Mouse (Mus musculus) heart, embryonic 12.5 days (tissue): ENCODE results near the gene Slc35c2. TPM values are rescaled to one million over a fixed set of nuclear protein-coding genes. Genes with fewer than 3 reads are reported as not detected.

Experiments
- ATAC-seq: fragments of 200-750 bp; cut with Nextera tagmentation; 2 replicates; pipeline ENCODE4 v1.8.0; 2017; ENCODE audit warnings: moderate TSS enrichment, moderate library complexity; ENCODE audit not compliant: insufficient number of reproducible peaks, low FRiP score
- H3K27ac ChIP-seq: fragments of 300-500 bp; sonication (generic); 2 replicates; pipeline ENCODE4 v1.5.1; 2016; ENCODE audit warnings: mild to moderate bottlenecking, moderate library complexity; ENCODE audit not compliant: poor library complexity, severe bottlenecking
- H3K27me3 ChIP-seq: fragments of 300-500 bp; sonication (generic); replicated peaks from 2 replicates; pipeline ENCODE4 v1.6.1; 2016; ENCODE audit warnings: mild to moderate bottlenecking, moderate library complexity
- H3K36me3 ChIP-seq: fragments of 300-500 bp; sonication (generic); 2 replicates; pipeline ENCODE4 v1.6.1; 2016; ENCODE audit warnings: mild to moderate bottlenecking, moderate library complexity
- H3K4me1 ChIP-seq: fragments of 300-500 bp; sonication (generic); replicated peaks from 2 replicates; pipeline ENCODE4 v1.6.1; 2016; ENCODE audit warnings: mild to moderate bottlenecking
- H3K4me2 ChIP-seq: fragments of 300-500 bp; sonication (generic); 2 replicates; pipeline ENCODE4 v1.6.1; 2016; ENCODE audit warnings: mild to moderate bottlenecking, moderate library complexity
- H3K4me3 ChIP-seq: fragments of 300-500 bp; sonication (generic); 2 replicates; pipeline ENCODE4 v1.5.1; 2016; ENCODE audit warnings: mild to moderate bottlenecking
- H3K9ac ChIP-seq: fragments of 300-500 bp; sonication (generic); 2 replicates; pipeline ENCODE4 v1.6.1; 2016; ENCODE audit warnings: mild to moderate bottlenecking, moderate library complexity
- H3K9me3 ChIP-seq: fragments of 300-500 bp; sonication (generic); replicated peaks from 2 replicates; pipeline ENCODE4 v1.6.1; 2016; ENCODE audit warnings: mild to moderate bottlenecking, moderate library complexity
- WGBS: fragments of 180-500 bp; shearing (Covaris S2); methylation state at CpG from one replicate; pipeline ENCODE4 v1.1.7; 2016; 5-methylcytosine and 5-hydroxymethylcytosine counted together
- polyA plus RNA-seq: library from polyadenylated mRNA; unstranded; fragments of >200 nt; fragmentation: Nextera tagmentation; extraction: Ambion mirVana; gene quantifications from 2 replicates; pipeline ENCODE4 v1.2.1, GENCODE M21; 2016

Slc35c2 gene
- polyA plus RNA-seq, 1 experiment from 2014 or later: 39.7 TPM

- no peak overlapping the region for H3K4me3 ChIP-seq
- H3K27ac ChIP-seq: no peak overlapping the region
Observed at GRCm38 (mm10) chr2:165321981-165322735, 34.5 kb upstream of the Slc35c2 start.

GRCm38 (mm10) chr2:165321381-165321888 lies 33.8 kb upstream of the Slc35c2 start:
- Histone ChIP-seq H3K9me3 (no peaks in the 10 kb centered on the region), H3K4me1 (peaks cover 82% of the 10 kb centered on the region), H3K9ac (no peak overlapping the region), H3K36me3 (no peaks in the 10 kb centered on the region), H3K4me2 (peak overlapping the region; percentile 39), H3K27ac (peak overlapping the region; percentile 50), H3K27me3 (no peaks in the 10 kb centered on the region), H3K4me3 (no peak overlapping the region)
- ATAC-seq: no peak
- WGBS: 69% methylated on average over 8 of the region's 8 CpGs

More at GRCm38 (mm10) chr2:165321981-165322735, 34.5 kb upstream of the Slc35c2 start:
- Histone ChIP-seq H3K4me2 (no peak overlapping the region), H3K27me3 (no peaks in the 10 kb centered on the region), H3K9ac (no peak overlapping the region), H3K9me3 (no peaks in the 10 kb centered on the region), H3K4me1 (peaks cover 78% of the 10 kb centered on the region), H3K36me3 (no peaks in the 10 kb centered on the region)
- no peak for ATAC-seq
- 78% methylated on average over 22 of the region's 22 CpGs for WGBS

- Histone ChIP-seq H3K36me3 (peaks cover 5% of the 10 kb centered on the region), H3K4me2 (peak overlapping the region; percentile 39), H3K4me1 (peaks cover 81% of the 10 kb centered on the region), H3K27ac (peak overlapping the region; percentile 50), H3K4me3 (no peak overlapping the region), H3K9ac (no peak overlapping the region), H3K9me3 (no peaks in the 10 kb centered on the region), H3K27me3 (no peaks in the 10 kb centered on the region)
- no peak; the same call in 1 of the 2 replicates for ATAC-seq
- WGBS: 46% methylated on average over 12 of the region's 12 CpGs
Observed at GRCm38 (mm10) chr2:165320531-165321150, 33.0 kb upstream of the Slc35c2 start.

GRCm38 (mm10) chr2:165319503-165319902 lies 31.8 kb upstream of the Slc35c2 start:
- H3K9me3 ChIP-seq: no peaks in the 10 kb centered on the region
- ATAC-seq: no peak
- peaks cover 70% of the 10 kb centered on the region for H3K4me1 ChIP-seq
- H3K27ac ChIP-seq: no peak overlapping the region
- H3K4me3 ChIP-seq: no peak overlapping the region
- 34% methylated on average over 4 of the region's 4 CpGs for WGBS
- H3K4me2 ChIP-seq: no peak overlapping the region
- no peak overlapping the region for H3K9ac ChIP-seq
- H3K36me3 ChIP-seq: peaks cover 16% of the 10 kb centered on the region
- no peaks in the 10 kb centered on the region for H3K27me3 ChIP-seq

- 79% methylated on average over 7 of the region's 7 CpGs for WGBS
- ATAC-seq: no peak
- Histone ChIP-seq H3K27me3 (no peaks in the 10 kb centered on the region), H3K9me3 (no peaks in the 10 kb centered on the region), H3K4me2 (no peak overlapping the region), H3K4me3 (no peak overlapping the region), H3K36me3 (peaks cover 22% of the 10 kb centered on the region), H3K4me1 (peaks cover 64% of the 10 kb centered on the region), H3K27ac (no peak overlapping the region), H3K9ac (no peak overlapping the region)
Observed at GRCm38 (mm10) chr2:165318941-165319340, 31.3 kb upstream of the Slc35c2 start.

- peaks cover 59% of the 10 kb centered on the region for H3K4me1 ChIP-seq
- H3K27ac ChIP-seq: peak overlapping the region; percentile 24; the same call in 1 of the 2 replicates
- peak overlapping the region; percentile 32 for H3K9ac ChIP-seq
- H3K27me3 ChIP-seq: no peaks in the 10 kb centered on the region
- peaks cover 34% of the 10 kb centered on the region for H3K36me3 ChIP-seq
- ATAC-seq: no peak
- H3K9me3 ChIP-seq: no peaks in the 10 kb centered on the region
- no peak overlapping the region for H3K4me3 ChIP-seq
- WGBS: 43% methylated on average over 16 of the region's 16 CpGs
- H3K4me2 ChIP-seq: 0 out of 2 replicates have a peak overlapping the region, but pooled peaks have one; percentile 15
Observed at GRCm38 (mm10) chr2:165317621-165318263, 30.1 kb upstream of the Slc35c2 start.

GRCm38 (mm10) chr2:165316837-165317473 lies 29.3 kb upstream of the Slc35c2 start:
- H3K9ac ChIP-seq: peak overlapping the region; percentile 3; the same call in 1 of the 2 replicates
- peak overlapping the region; percentile 15; the same call in 1 of the 2 replicates for H3K4me2 ChIP-seq
- H3K4me1 ChIP-seq: peaks cover 56% of the 10 kb centered on the region

GRCm38 (mm10) chr2:165316204-165316603 lies 28.5 kb upstream of the Slc35c2 start:
- peaks cover 49% of the 10 kb centered on the region for H3K36me3 ChIP-seq
- no peak overlapping the region for H3K27ac ChIP-seq
- H3K4me1 ChIP-seq: peaks cover 49% of the 10 kb centered on the region
- 70% methylated on average over 10 of the region's 10 CpGs for WGBS
- no peaks in the 10 kb centered on the region for H3K27me3 ChIP-seq
- no peak for ATAC-seq
- H3K4me2 ChIP-seq: no peak overlapping the region
- H3K9me3 ChIP-seq: no peaks in the 10 kb centered on the region
- no peak overlapping the region for H3K4me3 ChIP-seq
- H3K9ac ChIP-seq: no peak overlapping the region

More at GRCm38 (mm10) chr2:165316837-165317473, 29.3 kb upstream of the Slc35c2 start:
- H3K36me3 ChIP-seq: peaks cover 42% of the 10 kb centered on the region
- H3K9me3 ChIP-seq: no peaks in the 10 kb centered on the region
- ATAC-seq: peak; percentile 34; the same call in 1 of the 2 replicates
- H3K4me3 ChIP-seq: no peak overlapping the region
- WGBS: 25% methylated on average over 9 of the region's 9 CpGs
- no peaks in the 10 kb centered on the region for H3K27me3 ChIP-seq
- H3K27ac ChIP-seq: peak overlapping the region; percentile 24; the same call in 1 of the 2 replicates

- no peaks in the 10 kb centered on the region for H3K27me3 ChIP-seq
- peaks cover 29% of the 10 kb centered on the region for H3K4me1 ChIP-seq
- H3K4me3 ChIP-seq: no peak overlapping the region
- H3K36me3 ChIP-seq: peaks cover 68% of the 10 kb centered on the region
- H3K9me3 ChIP-seq: no peaks in the 10 kb centered on the region
- 77% methylated on average over 8 of the region's 8 CpGs for WGBS
- H3K9ac ChIP-seq: no peak overlapping the region
- H3K27ac ChIP-seq: no peak overlapping the region
- no peak for ATAC-seq
- H3K4me2 ChIP-seq: no peak overlapping the region
Observed at GRCm38 (mm10) chr2:165314197-165314596, 26.5 kb upstream of the Slc35c2 start.

GRCm38 (mm10) chr2:165312381-165312780 lies 24.7 kb upstream of the Slc35c2 start:
- WGBS: 75% methylated on average over 7 of the region's 7 CpGs
- ATAC-seq: no peak

More at GRCm38 (mm10) chr2:165312381-165312780, 24.7 kb upstream of the Slc35c2 start:
- Histone ChIP-seq H3K9me3 (no peaks in the 10 kb centered on the region), H3K4me1 (peaks cover 11% of the 10 kb centered on the region), H3K27me3 (no peaks in the 10 kb centered on the region), H3K4me3 (no peak overlapping the region), H3K36me3 (peaks cover 86% of the 10 kb centered on the region), H3K9ac (no peak overlapping the region), H3K4me2 (no peak overlapping the region), H3K27ac (no peak overlapping the region)
